Mouse (Mus musculus): ENCODE results near the gene Stag1.

DNA sequence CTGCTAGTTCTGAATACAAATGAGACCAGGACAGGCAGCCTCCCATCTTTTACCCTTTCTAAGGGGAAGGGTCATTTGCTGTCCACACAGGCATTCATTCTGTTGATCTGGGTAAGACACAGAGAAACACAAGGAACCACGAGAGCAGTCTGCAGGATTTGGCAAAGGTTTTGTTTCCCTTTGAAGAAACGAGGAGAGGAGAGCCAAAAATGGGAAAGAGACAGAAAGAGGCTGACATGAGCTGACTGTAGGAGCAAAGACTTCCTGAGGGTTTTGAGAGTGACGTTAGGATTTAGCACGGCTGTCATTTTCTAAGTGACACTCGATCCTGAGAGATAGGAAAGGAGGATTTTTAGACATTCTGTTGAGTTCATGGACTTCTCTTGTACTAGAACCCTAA lies 23.7 kb upstream of the Stag1 start:
- no peak for TF ChIP-seq CTCF (IDR thresholded peaks at IDR 0.05; ENCODE audit: insufficient read depth, low read depth, low read length)
- TF ChIP-seq POLR2A (IDR thresholded peaks at IDR 0.05; ENCODE audit: insufficient read depth, low read depth, low read length) = no peak

Measured in olfactory bulb, adult 2 months (tissue).